Mouse (Mus musculus): ENCODE results near the gene Slc12a4. TPM values are rescaled to one million over a fixed set of nuclear protein-coding genes. Genes with fewer than 3 reads are reported as not detected.

Gene Slc12a4
- polyA plus RNA-seq, 1 experiment from 2014 or later = 23.5 TPM

DNA sequence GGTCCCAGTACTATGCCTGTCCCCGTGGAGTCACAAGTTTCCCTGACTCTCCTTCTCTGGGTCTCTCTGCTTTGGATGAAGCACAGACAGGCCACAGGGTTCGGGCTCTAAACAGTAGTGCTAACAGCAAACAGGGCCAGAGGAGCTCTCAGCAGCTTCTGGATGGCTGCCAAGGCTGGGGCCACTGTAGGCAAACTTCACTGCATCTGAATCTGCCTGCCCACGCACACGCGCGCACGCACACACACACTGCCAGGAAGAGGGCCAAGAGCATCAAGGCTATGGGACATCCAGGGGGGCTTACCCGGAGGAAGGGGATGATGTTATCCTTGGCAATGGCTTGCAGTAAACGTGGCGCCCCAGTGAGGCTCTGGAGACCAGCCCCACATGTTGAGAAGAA lies 16.5 kb downstream of the Slc12a4 start:
- ATAC-seq (ENCODE audit: insufficient number of reproducible peaks, low FRiP score, low TSS enrichment, low read depth) = no peak
- no peak overlapping the region for H3K27ac ChIP-seq (replicated peaks; ENCODE audit: low read depth, low read length)

DNA sequence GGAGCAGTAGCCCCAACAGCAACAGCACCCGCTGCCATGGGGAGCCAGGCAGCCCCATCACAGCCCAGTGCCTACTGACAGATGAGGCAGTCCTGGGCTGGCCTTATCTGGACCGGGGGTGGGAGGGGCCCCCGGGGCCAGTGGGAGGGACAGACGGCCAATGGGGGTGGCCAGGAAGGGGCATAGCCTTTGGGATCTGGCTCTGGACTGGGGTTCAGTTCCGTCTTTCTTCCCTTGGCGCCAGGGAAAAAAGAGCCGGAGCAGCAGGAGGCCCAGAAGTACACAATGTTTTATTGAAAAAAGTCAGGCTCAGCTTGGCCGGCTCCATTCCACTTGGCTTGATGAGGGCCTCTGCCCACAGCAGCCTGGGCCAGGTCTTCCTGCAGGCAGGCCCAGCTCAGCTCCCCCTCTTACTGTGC lies 22.6 kb downstream of the Slc12a4 start, which contains the start of gene Lcat:
TSS of gene Lcat (minus strand) at position 62 of the 419 bp plus-strand sequence.
- DNase-seq (ENCODE audit: low spot score) = no peak

More for the DNA sequence above, 16.5 kb downstream of the Slc12a4 start:
- no peak overlapping the region for H3K4me2 ChIP-seq (ENCODE audit: low read depth, severe bottlenecking)
- no peaks in the 10 kb centered on the region for H3K9me3 ChIP-seq (ENCODE audit: control insufficient read depth, low read length)
- H3K4me3 ChIP-seq (ENCODE audit: low read depth, low read length) = no peak overlapping the region
- H3K27me3 ChIP-seq (ENCODE audit: control insufficient read depth, insufficient read depth, low read length) = no peaks in the 10 kb centered on the region
- H3K36me3 ChIP-seq (ENCODE audit: control insufficient read depth, insufficient read depth, low read length) = peaks cover 36% of the 10 kb centered on the region
- H3K4me1 ChIP-seq (ENCODE audit: control insufficient read depth, insufficient read depth, low read length) = no peaks in the 10 kb centered on the region
- no peak overlapping the region for H3K9ac ChIP-seq (ENCODE audit: low read length)
- DNase-seq (ENCODE audit: low spot score) = no peak
- WGBS = 94% methylated on average over 10 of the region's 10 CpGs

DNA sequence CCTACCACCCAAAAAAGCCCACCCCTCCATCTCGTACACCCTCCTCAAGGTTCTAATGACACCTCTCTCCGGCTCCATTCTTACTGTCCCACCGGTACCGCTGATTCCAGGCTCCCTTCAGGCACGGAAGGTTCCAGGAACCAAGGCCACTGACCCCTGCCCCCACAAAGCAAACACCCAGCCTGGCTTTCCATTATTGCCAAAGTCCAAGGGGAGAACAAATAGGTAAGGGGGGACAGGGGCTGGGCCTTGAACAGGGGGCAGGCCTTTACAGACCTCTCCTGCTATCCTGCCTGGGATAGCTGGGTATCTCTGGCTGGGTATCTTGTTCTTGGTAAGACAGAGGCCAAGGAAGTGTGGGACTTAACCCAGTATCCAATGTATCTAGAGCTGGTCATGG lies 23.4 kb downstream of the Slc12a4 start:
- H3K4me1 ChIP-seq (ENCODE audit: control insufficient read depth, insufficient read depth, low read length) = 0 out of 2 replicates have a peak, but pooled peaks cover 4% of the 10 kb centered on the region
- DNase-seq (ENCODE audit: low spot score) (no peak), ATAC-seq (ENCODE audit: insufficient number of reproducible peaks, low FRiP score, low TSS enrichment, low read depth) (no peak)
- H3K27me3 ChIP-seq (ENCODE audit: control insufficient read depth, insufficient read depth, low read length) = no peaks in the 10 kb centered on the region
- H3K9me3 ChIP-seq (ENCODE audit: control insufficient read depth, low read length) = no peaks in the 10 kb centered on the region
- H3K4me3 ChIP-seq (ENCODE audit: low read depth, low read length) = no peak overlapping the region
- WGBS = 98% methylated on average over 5 of the region's 5 CpGs
- H3K9ac ChIP-seq (ENCODE audit: low read length) = no peak overlapping the region
- H3K36me3 ChIP-seq (ENCODE audit: control insufficient read depth, insufficient read depth, low read length) = peaks cover 31% of the 10 kb centered on the region
- no peak overlapping the region for H3K4me2 ChIP-seq (ENCODE audit: low read depth, severe bottlenecking)
- no peak overlapping the region for H3K27ac ChIP-seq (replicated peaks; ENCODE audit: low read depth, low read length)

More for the DNA sequence above, 22.6 kb downstream of the Slc12a4 start, which contains the start of gene Lcat:
- no peaks in the 10 kb centered on the region for H3K9me3 ChIP-seq (ENCODE audit: control insufficient read depth, low read length)
- 85% methylated on average over 8 of the region's 8 CpGs for WGBS
- H3K4me1 ChIP-seq (ENCODE audit: control insufficient read depth, insufficient read depth, low read length) = no peaks in the 10 kb centered on the region
- no peaks in the 10 kb centered on the region for H3K27me3 ChIP-seq (ENCODE audit: control insufficient read depth, insufficient read depth, low read length)
- ATAC-seq (ENCODE audit: insufficient number of reproducible peaks, low FRiP score, low TSS enrichment, low read depth) = no peak
- H3K36me3 ChIP-seq (ENCODE audit: control insufficient read depth, insufficient read depth, low read length) = peaks cover 32% of the 10 kb centered on the region
- H3K4me2 ChIP-seq (ENCODE audit: low read depth, severe bottlenecking) = no peak within 1 kb of the TSS
- H3K27ac ChIP-seq (replicated peaks; ENCODE audit: low read depth, low read length) = no peak within 1 kb of the TSS
- no peak within 1 kb of the TSS for H3K9ac ChIP-seq (ENCODE audit: low read length)
- no peak within 1 kb of the TSS for H3K4me3 ChIP-seq (ENCODE audit: low read depth, low read length)

DNA sequence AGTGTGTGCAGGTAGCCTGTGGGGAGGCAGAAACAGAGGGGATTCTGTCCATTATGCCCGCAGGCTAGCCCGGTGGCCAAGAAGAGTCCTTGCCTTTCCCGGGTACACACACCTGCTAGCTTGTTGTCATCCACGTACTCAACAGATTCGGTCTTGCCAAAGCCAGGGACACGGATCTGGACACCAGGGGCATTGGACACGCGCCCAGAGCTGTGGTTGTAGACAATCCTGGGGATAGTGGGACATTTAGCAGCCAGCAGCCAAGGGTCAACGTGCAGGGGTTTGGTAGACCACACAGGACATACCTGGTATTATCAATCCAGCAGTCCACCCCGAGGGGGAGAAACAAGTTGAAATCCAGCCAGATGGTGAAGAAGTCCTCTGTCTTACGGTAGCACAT lies 23.9 kb downstream of the Slc12a4 start:
- H3K27me3 ChIP-seq (ENCODE audit: control insufficient read depth, insufficient read depth, low read length) = no peaks in the 10 kb centered on the region
- no peak overlapping the region for H3K4me3 ChIP-seq (ENCODE audit: low read depth, low read length)
- H3K36me3 ChIP-seq (ENCODE audit: control insufficient read depth, insufficient read depth, low read length) = peaks cover 29% of the 10 kb centered on the region
- H3K27ac ChIP-seq (replicated peaks; ENCODE audit: low read depth, low read length) = no peak overlapping the region
- H3K4me2 ChIP-seq (ENCODE audit: low read depth, severe bottlenecking) = no peak overlapping the region
- DNase-seq (ENCODE audit: low spot score) (no peak), ATAC-seq (ENCODE audit: insufficient number of reproducible peaks, low FRiP score, low TSS enrichment, low read depth) (no peak)
- WGBS = 95% methylated on average over 11 of the region's 11 CpGs
- H3K4me1 ChIP-seq (ENCODE audit: control insufficient read depth, insufficient read depth, low read length) = 0 out of 2 replicates have a peak, but pooled peaks cover 4% of the 10 kb centered on the region
- H3K9ac ChIP-seq (ENCODE audit: low read length) = no peak overlapping the region
- H3K9me3 ChIP-seq (ENCODE audit: control insufficient read depth, low read length) = no peaks in the 10 kb centered on the region

DNA sequence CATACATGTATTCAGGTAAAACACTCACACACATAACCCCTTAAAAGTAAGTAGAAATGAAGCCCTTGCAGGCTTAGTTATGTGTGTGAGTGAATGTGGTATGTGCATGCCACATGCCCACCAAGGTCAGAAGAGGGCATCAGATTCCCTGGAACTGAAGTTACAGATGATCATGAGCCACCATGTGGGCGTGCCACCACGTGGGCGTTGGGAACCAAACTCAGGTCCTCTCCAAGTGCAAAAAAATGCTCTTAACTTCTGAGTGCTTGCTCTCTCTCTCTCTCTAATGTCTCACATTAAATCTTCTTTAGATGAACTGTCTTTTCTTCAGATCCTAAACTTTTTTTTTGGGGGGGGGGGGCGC lies 27.6 kb downstream of the Slc12a4 start, which contains the start of gene Psmb10:
TSS of gene Psmb10 (minus strand) at position 139 of the 364 bp plus-strand sequence.
- DNase-seq (ENCODE audit: low spot score) (no peak), ATAC-seq (ENCODE audit: insufficient number of reproducible peaks, low FRiP score, low TSS enrichment, low read depth) (no peak)
- WGBS = 30% methylated on average over 4 of the region's 4 CpGs
- H3K4me3 ChIP-seq (ENCODE audit: low read depth, low read length) = peak within 1 kb of the TSS; percentile 67
- no peak within 1 kb of the TSS for H3K27ac ChIP-seq (replicated peaks; ENCODE audit: low read depth, low read length)
- peak within 1 kb of the TSS; percentile 56 for H3K9ac ChIP-seq (ENCODE audit: low read length)
- peak within 1 kb of the TSS; percentile 95 for H3K4me2 ChIP-seq (ENCODE audit: low read depth, severe bottlenecking)
- H3K9me3 ChIP-seq (ENCODE audit: control insufficient read depth, low read length) = no peaks in the 10 kb centered on the region
- 0 out of 2 replicates have a peak, but pooled peaks cover 4% of the 10 kb centered on the region for H3K4me1 ChIP-seq (ENCODE audit: control insufficient read depth, insufficient read depth, low read length)
- peaks cover 7% of the 10 kb centered on the region for H3K36me3 ChIP-seq (ENCODE audit: control insufficient read depth, insufficient read depth, low read length)
- no peaks in the 10 kb centered on the region for H3K27me3 ChIP-seq (ENCODE audit: control insufficient read depth, insufficient read depth, low read length)

DNA sequence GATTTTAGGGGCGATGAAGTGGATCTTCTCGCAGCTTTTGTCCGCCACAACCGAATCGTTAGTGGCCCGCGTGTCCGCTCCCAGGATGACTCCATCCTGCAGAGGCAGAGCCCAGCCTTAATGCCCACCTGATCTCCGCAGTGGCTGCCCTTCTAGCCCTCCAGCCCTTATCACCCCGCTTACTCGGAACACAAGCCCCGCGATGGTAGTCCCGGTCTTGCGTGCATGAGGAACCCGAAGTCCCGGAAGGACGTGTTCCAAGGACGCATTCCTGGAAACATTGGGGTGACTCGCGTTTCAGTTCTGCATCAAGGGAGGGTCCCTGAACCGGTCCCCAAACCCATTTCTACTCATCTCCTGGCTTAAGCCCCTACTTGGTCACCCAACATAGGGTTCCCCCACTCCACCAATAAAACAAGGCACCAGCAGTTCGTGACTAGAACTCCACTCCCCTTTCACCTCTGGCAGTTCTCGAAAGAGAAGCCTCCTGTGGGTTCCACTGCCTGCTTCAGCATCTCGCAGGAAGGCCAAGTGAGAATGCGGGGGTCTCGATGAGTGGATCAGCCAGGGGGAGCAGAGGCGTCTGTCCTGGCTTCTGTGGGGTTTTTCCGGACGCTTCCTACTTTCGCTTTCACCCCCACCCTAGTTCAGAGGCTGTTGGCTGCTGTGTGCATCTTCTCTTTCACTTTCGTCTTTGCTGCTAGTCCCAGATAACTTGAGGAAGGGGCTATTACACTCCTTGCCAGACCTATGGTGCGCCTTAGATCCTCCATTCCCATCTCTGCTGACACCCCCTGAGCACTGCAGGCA lies 28.2 kb downstream of the Slc12a4 start:
- ATAC-seq (ENCODE audit: insufficient number of reproducible peaks, low FRiP score, low TSS enrichment, low read depth) (peak; percentile 46; the same call in 1 of the 2 replicates), DNase-seq (ENCODE audit: low spot score) (peak; percentile 38)
- Histone ChIP-seq H3K4me1 (ENCODE audit: control insufficient read depth, insufficient read depth, low read length) (0 out of 2 replicates have a peak, but pooled peaks cover 4% of the 10 kb centered on the region), H3K27me3 (ENCODE audit: control insufficient read depth, insufficient read depth, low read length) (no peaks in the 10 kb centered on the region), H3K4me3 (ENCODE audit: low read depth, low read length) (peak overlapping the region; percentile 67), H3K36me3 (ENCODE audit: control insufficient read depth, insufficient read depth, low read length) (peaks cover 5% of the 10 kb centered on the region), H3K9ac (ENCODE audit: low read length) (peak overlapping the region; percentile 56), H3K27ac (replicated peaks; ENCODE audit: low read depth, low read length) (no peak overlapping the region), H3K4me2 (ENCODE audit: low read depth, severe bottlenecking) (peak overlapping the region; percentile 95), H3K9me3 (ENCODE audit: control insufficient read depth, low read length) (no peaks in the 10 kb centered on the region)
- 2% methylated on average over 33 of the region's 33 CpGs for WGBS

DNA sequence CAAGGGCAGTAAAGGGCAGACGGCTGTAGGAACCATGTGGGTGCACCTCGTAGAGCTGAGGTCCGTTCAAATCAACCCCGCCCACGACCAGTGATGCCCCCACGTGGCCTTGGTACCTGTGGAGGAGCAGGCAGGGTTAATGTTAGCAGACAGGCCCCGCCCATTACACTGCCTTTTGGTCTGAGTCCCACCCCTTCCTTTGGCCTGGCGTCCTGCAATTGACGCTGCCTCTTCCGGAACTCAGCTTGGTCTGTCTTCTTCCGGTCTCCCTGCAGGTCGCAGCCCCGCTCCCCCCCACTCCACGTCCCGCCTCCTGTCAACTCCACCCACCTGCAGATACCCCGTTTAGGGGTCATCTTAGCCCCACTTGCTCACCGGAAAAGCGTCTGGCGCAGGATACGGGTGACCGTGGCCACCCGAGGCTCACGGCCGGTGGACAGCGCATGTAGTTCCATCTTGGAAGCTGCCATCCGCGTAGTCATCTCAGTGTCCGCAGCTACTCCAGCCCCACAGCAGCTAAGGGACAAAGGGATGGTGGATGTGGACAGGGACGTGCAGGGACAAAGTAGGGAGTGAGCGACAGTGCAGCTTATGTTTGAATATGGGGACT lies 28.9 kb downstream of the Slc12a4 start:
- peak overlapping the region; percentile 61 for H3K9ac ChIP-seq (ENCODE audit: low read length)
- H3K4me1 ChIP-seq (ENCODE audit: control insufficient read depth, insufficient read depth, low read length) = 0 out of 2 replicates have a peak, but pooled peaks cover 4% of the 10 kb centered on the region
- ATAC-seq (ENCODE audit: insufficient number of reproducible peaks, low FRiP score, low TSS enrichment, low read depth) (peak; percentile 80), DNase-seq (ENCODE audit: low spot score) (peak; percentile 89)
- H3K36me3 ChIP-seq (ENCODE audit: control insufficient read depth, insufficient read depth, low read length) = 0 out of 2 replicates have a peak, but pooled peaks cover 1% of the 10 kb centered on the region
- H3K27ac ChIP-seq (replicated peaks; ENCODE audit: low read depth, low read length) = no peak overlapping the region
- peak overlapping the region; percentile 95 for H3K4me2 ChIP-seq (ENCODE audit: low read depth, severe bottlenecking)
- H3K27me3 ChIP-seq (ENCODE audit: control insufficient read depth, insufficient read depth, low read length) = no peaks in the 10 kb centered on the region
- peak overlapping the region; percentile 67 for H3K4me3 ChIP-seq (ENCODE audit: low read depth, low read length)
- WGBS = under 1% methylated on average over 30 of the region's 30 CpGs
- no peaks in the 10 kb centered on the region for H3K9me3 ChIP-seq (ENCODE audit: control insufficient read depth, low read length)

DNA sequence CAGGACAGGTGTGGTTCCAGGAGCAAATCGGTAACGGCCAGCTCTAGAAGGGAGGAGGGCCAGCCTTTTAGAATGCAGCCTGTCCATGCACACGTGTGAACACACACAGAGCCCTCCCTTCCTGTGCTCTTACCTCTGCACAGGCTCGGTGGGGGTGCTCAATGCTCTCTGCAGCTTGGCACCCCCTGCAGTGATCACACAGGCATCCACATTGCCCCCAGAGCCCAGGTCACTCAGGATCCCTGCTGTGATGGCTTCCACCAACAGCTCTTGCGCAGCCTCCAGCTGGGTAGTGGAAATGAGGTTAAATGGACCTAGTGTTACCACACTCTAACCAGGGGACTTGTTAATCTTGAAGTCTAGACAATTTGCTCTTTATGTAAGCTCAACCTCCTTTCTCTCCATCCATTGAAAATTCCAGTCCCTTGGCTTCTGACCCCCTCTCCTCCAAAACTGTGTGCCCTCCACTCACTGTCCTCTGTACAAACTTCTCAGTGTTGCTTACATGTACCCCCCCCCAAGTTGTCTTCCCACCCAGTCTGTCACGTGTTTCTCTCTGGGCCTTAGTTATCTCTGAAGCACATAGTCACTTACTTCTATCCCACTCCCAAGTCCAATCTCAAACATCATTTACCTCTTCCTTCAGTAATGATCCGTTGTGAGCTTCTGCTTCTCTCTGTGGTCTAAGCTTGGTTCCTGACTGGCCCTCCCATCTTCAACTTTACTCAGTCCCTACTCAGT lies 29.9 kb downstream of the Slc12a4 start:
- Histone ChIP-seq H3K27ac (replicated peaks; ENCODE audit: low read depth, low read length) (no peak overlapping the region), H3K4me2 (ENCODE audit: low read depth, severe bottlenecking) (peak overlapping the region; percentile 95), H3K9ac (ENCODE audit: low read length) (peak overlapping the region; percentile 61), H3K36me3 (ENCODE audit: control insufficient read depth, insufficient read depth, low read length) (no peaks in the 10 kb centered on the region; the same call in 1 of the 2 replicates), H3K4me1 (ENCODE audit: control insufficient read depth, insufficient read depth, low read length) (0 out of 2 replicates have a peak, but pooled peaks cover 4% of the 10 kb centered on the region), H3K27me3 (ENCODE audit: control insufficient read depth, insufficient read depth, low read length) (no peaks in the 10 kb centered on the region), H3K9me3 (ENCODE audit: control insufficient read depth, low read length) (no peaks in the 10 kb centered on the region), H3K4me3 (ENCODE audit: low read depth, low read length) (peak overlapping the region; percentile 67)
- WGBS = 24% methylated on average over 7 of the region's 7 CpGs
- DNase-seq (ENCODE audit: low spot score) (no peak), ATAC-seq (ENCODE audit: insufficient number of reproducible peaks, low FRiP score, low TSS enrichment, low read depth) (no peak)

All from limb, embryonic 11.5 days (tissue).